Mouse (Mus musculus) testis, adult 2 months (tissue): ENCODE results near the gene Map2.

ENCODE experiments used
- CTCF ChIP-seq: fragments of 200-500 bp; IDR thresholded peaks from 2 replicates; pipeline ENCODE4 v1.5.1; 2012; ENCODE audit warnings: low read depth, mild to moderate bottlenecking, inconsistent platforms, low read length, moderate library complexity; ENCODE audit not compliant: control insufficient read depth, insufficient read depth, insufficient replicate concordance
- POLR2A ChIP-seq: fragments of 200-500 bp; IDR thresholded peaks from 2 replicates; pipeline ENCODE4 v1.6.1; 2012; ENCODE audit warnings: low read depth, mild to moderate bottlenecking, inconsistent platforms, low read length, moderate library complexity; ENCODE audit not compliant: control insufficient read depth

- TF ChIP-seq CTCF (no peak), POLR2A (no peak)
These were observed 107.4 kb downstream of the Map2 start for GRCm38 (mm10) chr1:66282447-66282846.
